Mouse (Mus musculus): ENCODE measurements around the gene Usp34.
"Not testable (repeated sequence)": the region's sequence is repeated elsewhere in the genome, so short reads cannot be mapped to it uniquely, and the experiment has no call there.

Usp34 gene

GRCm38 (mm10) chr11:23306764-23307565 is at the start of gene Usp34:
Usp34 (plus strand) TSS chr11:23306895.
- DNase-seq: peak; percentile 60 to 65

GRCm38 (mm10) chr11:23259073-23259472 is 47.6 kb upstream of the Usp34 start:
- DNase-seq: no peak

GRCm38 (mm10) chr11:23259481-23259880 is 47.2 kb upstream of the Usp34 start:
- DNase-seq: no peak

DNA sequence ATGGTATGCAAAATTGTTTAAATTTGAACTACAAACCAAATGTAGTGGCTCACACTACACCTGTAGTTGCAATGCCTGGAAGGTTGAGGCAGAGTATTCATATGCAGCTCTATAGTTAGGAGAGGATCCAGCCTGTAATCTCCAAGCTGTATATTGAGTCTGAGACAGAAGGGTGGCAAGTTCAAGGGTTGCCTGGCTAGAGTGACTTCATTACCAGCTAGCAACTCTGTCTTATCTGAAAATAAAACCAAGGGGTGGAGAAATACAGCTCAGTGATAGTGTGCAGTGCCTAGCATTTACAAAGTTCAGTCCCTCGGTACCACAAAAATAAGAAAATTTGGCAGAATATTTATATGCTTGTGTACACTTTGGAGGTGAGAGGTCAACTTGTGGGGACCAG is 46.5 kb upstream of the Usp34 start:
- no peak for DNase-seq

GRCm38 (mm10) chr11:23261490-23261889 is 45.2 kb upstream of the Usp34 start:
- no peak for DNase-seq

- no peak for DNase-seq
Observed at GRCm38 (mm10) chr11:23264949-23265348, 41.7 kb upstream of the Usp34 start.

DNA sequence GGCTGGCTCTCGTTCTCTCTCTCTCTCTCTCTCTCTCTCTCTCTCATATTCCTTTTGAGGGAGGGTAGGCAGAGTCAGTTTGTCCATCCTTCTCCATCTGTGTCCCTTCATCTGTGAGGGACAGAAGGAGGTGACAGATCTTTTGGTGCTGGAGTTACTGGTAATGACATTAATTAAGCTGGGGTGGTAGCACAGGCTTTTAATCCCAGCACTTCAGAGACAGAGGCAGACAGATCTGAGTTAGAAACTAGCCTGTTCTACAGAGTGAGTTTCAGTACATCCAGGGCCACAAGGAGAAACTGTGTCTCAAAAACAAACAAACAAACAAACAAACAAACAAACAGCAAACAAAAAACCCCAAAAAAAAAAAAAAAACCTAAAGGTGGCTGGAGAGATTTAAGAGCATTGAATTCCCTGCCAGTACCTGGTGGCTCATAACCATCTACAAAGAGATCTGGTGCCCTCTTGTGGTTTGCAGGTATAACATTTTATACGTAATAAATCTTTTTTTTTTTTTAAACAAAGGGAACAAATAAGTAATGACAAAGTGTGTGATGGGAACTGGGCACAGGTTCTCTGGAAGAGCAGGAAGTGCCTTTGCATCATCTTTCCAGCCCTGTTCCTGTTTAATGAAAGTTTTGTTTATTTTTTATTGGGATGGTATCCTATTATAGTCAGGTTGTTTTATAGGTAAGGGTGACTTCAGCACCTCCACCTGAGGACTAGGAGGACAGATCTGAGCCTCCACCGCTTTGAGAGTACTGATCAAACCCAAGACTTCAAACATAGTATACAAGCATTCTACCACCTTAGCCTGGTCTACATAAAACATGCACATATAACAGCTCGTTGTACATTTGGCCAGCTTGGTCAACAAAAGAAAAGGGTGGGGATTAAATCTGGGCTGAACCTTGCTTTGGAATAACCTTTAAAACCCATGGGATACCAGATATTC is 34.6 kb upstream of the Usp34 start:
- DNase-seq: no peak

DNA sequence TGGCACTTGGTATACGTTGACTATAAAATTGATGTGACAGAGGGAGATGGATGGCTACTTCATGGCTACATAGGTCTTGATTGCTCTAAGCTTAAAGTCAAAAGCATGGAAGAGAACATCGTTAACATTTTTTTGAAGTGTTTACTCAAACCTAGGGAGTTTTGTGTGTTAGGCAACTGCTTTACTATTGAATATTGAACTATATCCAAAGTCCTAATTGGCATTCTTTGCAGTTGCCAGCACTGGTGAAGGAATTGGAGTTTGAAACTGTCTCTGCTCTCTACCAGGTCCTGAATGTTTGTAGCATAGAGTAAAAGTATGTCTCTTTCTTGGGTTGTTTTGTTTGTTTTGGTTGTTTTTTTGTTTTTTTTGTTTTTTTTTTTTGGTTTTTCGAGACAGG is 30.9 kb upstream of the Usp34 start:
- no peak for DNase-seq

DNA sequence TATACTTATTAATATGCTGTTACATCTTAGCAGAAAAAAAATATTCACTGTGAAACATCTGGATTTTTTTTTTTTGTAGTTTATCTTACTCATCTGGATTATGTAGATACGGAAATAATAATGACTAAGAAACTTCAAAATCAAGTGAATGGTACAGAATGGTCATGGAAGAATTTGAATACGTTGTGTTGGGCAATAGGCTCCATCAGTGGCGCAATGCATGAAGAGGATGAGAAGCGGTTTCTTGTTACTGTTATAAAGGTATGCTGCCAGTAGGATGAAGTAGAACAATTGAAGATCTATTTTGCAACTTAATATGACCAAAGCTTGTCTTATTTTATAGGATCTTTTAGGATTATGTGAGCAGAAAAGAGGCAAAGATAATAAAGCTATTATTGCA is 22.2 kb upstream of the Usp34 start:
- DNase-seq: no peak

- not testable (repeated sequence) for DNase-seq
Observed at GRCm38 (mm10) chr11:23288866-23289265, 17.8 kb upstream of the Usp34 start.

GRCm38 (mm10) chr11:23297379-23297778 is 9.3 kb upstream of the Usp34 start:
- DNase-seq: no peak

- no peak for DNase-seq
Observed at GRCm38 (mm10) chr11:23298301-23298700, 8.4 kb upstream of the Usp34 start.

DNA sequence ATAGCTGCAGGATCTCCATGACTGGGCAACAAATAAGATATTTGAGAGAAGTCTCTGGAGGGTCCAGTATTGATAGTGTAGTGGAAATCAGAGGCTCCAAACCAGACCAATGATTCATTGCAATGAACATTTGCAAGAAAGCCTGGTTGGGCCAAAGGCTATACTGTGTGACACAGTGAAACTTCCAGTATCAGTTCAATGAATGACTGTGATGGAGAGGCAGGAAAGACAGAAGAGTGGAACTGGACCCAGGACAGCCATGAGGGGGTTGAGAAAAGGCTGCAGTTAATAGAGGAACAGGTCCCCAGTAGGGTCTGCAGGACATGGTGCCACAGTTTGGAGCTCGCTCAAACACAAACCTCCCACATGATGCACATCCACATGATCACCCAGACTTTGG is 6.8 kb upstream of the Usp34 start:
- DNase-seq: no peak

GRCm38 (mm10) chr11:23303126-23303525 is 3.6 kb upstream of the Usp34 start:
- DNase-seq: no peak

DNA sequence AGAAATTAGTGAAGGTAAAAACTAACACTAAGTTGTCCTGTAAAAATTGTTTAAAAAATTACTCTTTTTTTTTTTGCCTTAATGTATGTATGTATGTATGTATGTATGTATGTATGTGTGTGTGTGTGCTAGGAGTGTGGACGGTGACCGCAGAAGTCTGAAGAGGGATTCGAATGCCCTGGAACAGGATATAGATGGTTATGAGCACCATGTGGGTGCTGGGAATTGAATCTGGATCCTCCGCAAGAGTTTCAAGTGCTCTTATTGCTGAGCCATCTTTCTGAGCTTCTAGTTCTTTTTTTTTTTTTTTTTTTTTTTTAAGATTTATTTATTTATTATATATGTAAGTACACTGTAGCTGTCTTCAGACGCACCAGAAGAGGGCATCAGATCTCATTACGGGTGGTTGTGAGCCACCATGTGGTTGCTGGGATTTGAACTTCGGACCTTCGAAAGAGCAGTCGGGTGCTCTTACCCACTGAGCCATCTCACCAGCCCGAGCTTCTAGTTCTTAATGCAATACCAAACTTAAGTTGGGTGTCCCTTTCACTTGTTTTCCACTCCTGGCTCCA is 1.5 kb upstream of the Usp34 start:
- DNase-seq: not testable (repeated sequence)

- peak; percentile 93 to 97 for DNase-seq
Observed at GRCm38 (mm10) chr11:23305673-23306608, 754 bp upstream of the Usp34 start.

GRCm38 (mm10) chr11:23307566-23307920 is 848 bp downstream of the Usp34 start:
- no peak for DNase-seq

GRCm38 (mm10) chr11:23313496-23313895 is 6.8 kb downstream of the Usp34 start:
- DNase-seq: no peak

GRCm38 (mm10) chr11:23329413-23329812 is 22.7 kb downstream of the Usp34 start:
- no peak for DNase-seq

GRCm38 (mm10) chr11:23332136-23332535 is 25.4 kb downstream of the Usp34 start:
- no peak for DNase-seq

DNA sequence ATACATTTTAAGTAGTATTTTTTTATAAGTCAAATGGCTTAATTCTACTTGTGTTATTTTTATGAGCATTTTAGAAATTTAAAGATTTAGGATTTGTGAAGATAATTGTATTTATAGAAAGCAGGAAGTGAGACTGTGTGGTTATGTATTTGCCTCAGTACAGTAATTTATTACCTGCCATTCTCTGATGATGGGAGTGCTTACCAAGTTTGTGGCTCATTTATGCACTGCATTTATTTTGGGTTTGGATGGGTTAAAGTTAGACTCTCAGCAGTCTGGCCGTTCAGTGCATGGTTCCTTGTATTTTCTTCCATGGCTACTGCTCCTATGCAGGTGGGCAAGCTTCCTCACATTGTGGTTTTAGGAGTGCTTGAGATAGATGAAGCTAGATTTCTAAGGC is 28.5 kb downstream of the Usp34 start:
- no peak for DNase-seq

GRCm38 (mm10) chr11:23357226-23357625 is 50.5 kb downstream of the Usp34 start:
- not testable (repeated sequence) for DNase-seq

Measured in spleen, adult 18-20 months (tissue).